Mouse (Mus musculus) E14TG2a.4 (cell line): ENCODE data around the gene Ep300.
A peak's percentile ranks its signal among the peaks of the same experiment; 100 is the strongest.

Experiments
- H3K27me3 ChIP-seq: 2 replicates; pipeline ENCODE4 v1.6.1; 2014; ENCODE audit warnings: low read length, control low read depth; ENCODE audit not compliant: insufficient read depth
- H3K36me3 ChIP-seq: 2 replicates; pipeline ENCODE4 v1.6.1; 2014; ENCODE audit warnings: low read length, control low read depth; ENCODE audit not compliant: insufficient read depth
- H3K4me1 ChIP-seq: replicated peaks from 2 replicates; pipeline ENCODE4 v1.6.1; 2014; ENCODE audit warnings: low read depth, low read length, control low read depth
- H3K4me3 ChIP-seq: replicated peaks from 2 replicates; pipeline ENCODE4 v1.5.1; 2014; ENCODE audit warnings: mild to moderate bottlenecking, low read length
- H3K9me3 ChIP-seq: 2 replicates; pipeline ENCODE4 v1.6.1; 2014; ENCODE audit warnings: low read length, control low read depth
- CTCF ChIP-seq: conservative IDR thresholded peaks from 2 replicates; pipeline ENCODE4 v1.5.1; 2014; ENCODE audit warnings: low read length
- NANOG ChIP-seq: IDR thresholded peaks from 2 replicates; pipeline ENCODE4 v1.6.1; 2014; ENCODE audit warnings: borderline replicate concordance, low read length, mixed read lengths
- POU5F1 ChIP-seq: IDR thresholded peaks from 2 replicates; pipeline ENCODE4 v1.6.1; 2014; ENCODE audit warnings: low read length, borderline replicate concordance

Ep300 gene

DNA sequence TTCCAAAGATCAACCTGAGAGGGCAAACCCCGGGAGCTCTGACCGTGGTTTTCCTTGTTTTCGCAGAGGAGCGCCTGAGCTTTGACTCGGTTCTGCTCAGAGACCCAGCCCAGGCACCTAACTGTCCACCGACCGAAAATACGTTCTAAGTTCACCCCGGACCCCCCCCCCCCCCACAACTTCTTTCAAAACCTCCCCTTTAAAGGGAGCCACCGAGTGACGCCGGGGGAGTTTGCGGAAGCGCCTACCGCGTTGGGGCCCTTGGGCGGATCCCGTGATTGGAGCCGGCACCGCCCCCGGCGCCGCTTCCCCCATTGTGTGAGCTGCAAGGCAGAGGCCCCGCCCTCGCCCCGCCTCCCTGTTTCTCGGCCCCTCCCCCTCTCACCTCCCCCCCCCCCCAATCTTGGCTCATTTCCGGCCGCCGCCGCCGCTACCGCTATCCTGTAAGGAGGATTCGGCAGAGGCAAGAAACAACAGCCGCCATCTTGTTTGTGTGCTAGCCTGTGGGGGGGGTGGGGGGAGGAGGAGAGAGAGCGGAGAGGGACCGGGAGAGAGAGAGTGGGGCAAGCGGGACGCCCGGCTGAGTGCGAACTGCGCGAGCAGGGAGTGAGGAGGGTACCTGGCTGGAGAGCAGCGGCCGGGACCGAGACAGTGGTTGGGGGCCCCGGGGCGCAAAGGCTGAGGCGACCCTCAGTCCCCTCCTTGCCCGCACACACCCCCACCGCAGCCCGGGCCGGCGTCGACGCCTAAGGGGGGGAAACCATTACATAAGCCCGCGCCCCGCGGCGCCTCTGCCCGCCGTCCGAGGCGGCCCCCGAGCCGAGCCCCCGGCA is at the start of gene Ep300:
TSS of gene Ep300 (plus strand) at position 439 of the 833 bp plus-strand sequence.
- H3K9me3 ChIP-seq = no peaks in the 10 kb centered on the region
- peak within 1 kb of the TSS; percentile 95 for H3K4me3 ChIP-seq
- H3K36me3 ChIP-seq = peaks cover 25% of the 10 kb centered on the region
- TF ChIP-seq NANOG = no peak
- peaks cover 46% of the 10 kb centered on the region for H3K4me1 ChIP-seq
- no peaks in the 10 kb centered on the region for H3K27me3 ChIP-seq

DNA sequence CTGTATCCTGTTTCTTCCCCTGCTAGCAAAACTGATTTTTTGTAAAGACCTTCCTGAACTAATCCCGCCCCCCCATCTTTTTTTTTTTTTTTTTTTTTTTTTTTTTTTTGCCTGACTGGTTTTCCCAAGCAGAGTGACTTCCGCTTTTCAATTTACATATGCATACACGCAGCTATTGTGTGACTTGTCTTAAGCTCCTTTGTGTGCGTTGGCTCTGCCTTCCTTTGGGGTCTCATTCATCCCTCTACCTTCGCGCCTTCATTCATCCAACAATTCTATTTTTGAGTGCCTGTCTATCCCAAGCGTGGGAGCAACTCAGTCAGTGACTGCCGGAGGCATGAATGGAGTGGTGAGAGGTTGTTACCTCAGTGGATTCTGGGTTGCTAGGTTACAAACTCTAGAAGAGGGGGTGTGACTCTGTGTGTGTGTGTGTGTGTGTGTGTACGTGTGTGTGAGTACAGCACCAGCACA is 49.2 kb upstream of the Ep300 start:
- no peak; the same call in 1 of the 2 replicates for TF ChIP-seq POU5F1
- TF ChIP-seq CTCF = no peak
- TF ChIP-seq NANOG = no peak
- peaks cover 68% of the 10 kb centered on the region for H3K4me1 ChIP-seq
- H3K27me3 ChIP-seq = no peaks in the 10 kb centered on the region
- H3K36me3 ChIP-seq = no peaks in the 10 kb centered on the region
- no peak overlapping the region for H3K4me3 ChIP-seq
- no peaks in the 10 kb centered on the region for H3K9me3 ChIP-seq

DNA sequence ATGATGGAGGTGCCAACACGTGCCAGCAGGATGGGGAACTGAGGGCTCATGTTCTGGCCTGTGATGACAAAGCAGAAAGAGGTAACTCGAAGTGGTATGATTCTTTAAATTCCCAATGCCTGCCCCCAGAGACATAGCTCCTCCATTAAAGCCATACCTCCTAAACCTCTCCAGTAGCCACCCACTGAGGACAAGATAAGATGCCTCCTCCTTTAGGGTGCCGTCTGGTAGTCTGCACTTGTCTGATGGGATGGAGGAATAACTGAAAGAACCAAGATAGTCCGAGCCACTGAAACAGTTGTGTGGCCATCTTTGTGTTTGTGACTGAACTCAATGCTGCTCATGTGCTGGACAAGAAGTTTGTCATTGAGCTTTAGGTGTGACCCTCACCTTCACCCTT is 47.0 kb upstream of the Ep300 start:
- H3K9me3 ChIP-seq = no peaks in the 10 kb centered on the region
- no peaks in the 10 kb centered on the region for H3K36me3 ChIP-seq
- no peaks in the 10 kb centered on the region for H3K27me3 ChIP-seq
- H3K4me3 ChIP-seq = no peak overlapping the region
- peaks cover 54% of the 10 kb centered on the region for H3K4me1 ChIP-seq
- TF ChIP-seq CTCF (no peak), POU5F1 (no peak), NANOG (no peak)

DNA sequence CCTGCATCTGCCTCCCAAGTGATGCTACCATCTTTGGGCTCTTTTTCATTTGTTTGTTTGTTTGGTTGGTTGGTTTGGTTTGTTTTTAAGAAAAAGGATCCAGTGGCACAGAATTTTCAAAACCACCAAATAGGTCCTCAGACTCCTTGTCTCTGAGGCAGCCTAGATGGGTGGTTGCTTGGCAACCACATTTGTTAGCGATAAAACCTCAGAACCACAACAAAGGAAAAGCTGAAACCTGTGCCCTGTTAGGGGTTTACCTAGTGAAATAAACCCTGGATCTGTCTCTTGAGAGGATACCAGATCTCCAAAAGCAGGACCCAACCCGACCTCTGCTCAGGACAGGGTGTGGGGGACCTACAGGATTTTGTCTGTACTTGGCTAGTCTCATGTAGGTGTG is 45.6 kb upstream of the Ep300 start:
- H3K9me3 ChIP-seq = no peaks in the 10 kb centered on the region
- H3K36me3 ChIP-seq = no peaks in the 10 kb centered on the region
- H3K4me3 ChIP-seq = no peak overlapping the region
- H3K4me1 ChIP-seq = peaks cover 44% of the 10 kb centered on the region
- TF ChIP-seq POU5F1 = no peak
- no peak for TF ChIP-seq NANOG
- TF ChIP-seq CTCF = no peak
- H3K27me3 ChIP-seq = no peaks in the 10 kb centered on the region

DNA sequence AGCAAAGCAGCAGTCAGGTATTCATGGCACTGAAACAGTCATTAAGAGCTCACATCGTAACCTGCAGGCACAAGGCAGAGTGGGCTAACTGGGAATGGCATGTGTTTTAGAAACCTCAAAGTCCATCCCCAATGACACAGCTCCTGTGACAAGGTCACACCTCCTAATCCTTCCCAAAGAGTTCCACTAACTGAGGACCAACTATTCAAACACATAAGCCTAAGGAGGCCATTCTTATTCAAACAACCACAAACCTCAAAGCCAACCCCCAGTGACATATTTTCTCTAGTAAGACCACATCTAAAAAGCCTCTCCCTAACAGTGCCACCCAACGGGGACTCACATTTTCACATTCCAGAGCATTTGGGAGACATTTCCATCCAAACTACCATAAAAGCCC is 40.2 kb upstream of the Ep300 start:
- Histone ChIP-seq H3K36me3 (no peaks in the 10 kb centered on the region), H3K9me3 (no peaks in the 10 kb centered on the region), H3K4me1 (peaks cover 4% of the 10 kb centered on the region), H3K4me3 (no peak overlapping the region), H3K27me3 (no peaks in the 10 kb centered on the region)
- TF ChIP-seq CTCF (no peak), POU5F1 (no peak), NANOG (no peak)

GRCm38 (mm10) chr15:81545387-81546176 is 39.6 kb upstream of the Ep300 start:
- H3K9me3 ChIP-seq = no peaks in the 10 kb centered on the region
- H3K27me3 ChIP-seq = no peaks in the 10 kb centered on the region
- H3K4me1 ChIP-seq = no peaks in the 10 kb centered on the region
- H3K4me3 ChIP-seq = no peak overlapping the region
- no peaks in the 10 kb centered on the region for H3K36me3 ChIP-seq
- no peak for TF ChIP-seq CTCF
- no peak for TF ChIP-seq NANOG
- no peak for TF ChIP-seq POU5F1

GRCm38 (mm10) chr15:81553455-81553854 is 31.7 kb upstream of the Ep300 start:
- Histone ChIP-seq H3K4me1 (peaks cover 17% of the 10 kb centered on the region), H3K4me3 (no peak overlapping the region), H3K9me3 (no peaks in the 10 kb centered on the region), H3K27me3 (no peaks in the 10 kb centered on the region), H3K36me3 (no peaks in the 10 kb centered on the region)
- TF ChIP-seq NANOG = no peak
- no peak for TF ChIP-seq POU5F1
- TF ChIP-seq CTCF = no peak

GRCm38 (mm10) chr15:81554558-81555297 is 30.4 kb upstream of the Ep300 start:
- H3K36me3 ChIP-seq = no peaks in the 10 kb centered on the region
- TF ChIP-seq NANOG (no peak), POU5F1 (no peak), CTCF (no peak)
- H3K4me3 ChIP-seq = peak overlapping the region; percentile 14; the same call in 1 of the 2 replicates
- H3K27me3 ChIP-seq = no peaks in the 10 kb centered on the region
- H3K4me1 ChIP-seq = peaks cover 17% of the 10 kb centered on the region
- H3K9me3 ChIP-seq = no peaks in the 10 kb centered on the region
